Mouse (Mus musculus) CD8-positive naive resting alpha-beta T cell, adult 57 days (primary cell): ENCODE measurements around the gene Card9. TPM values are rescaled to one million over a fixed set of nuclear protein-coding genes. Genes with fewer than 3 reads are reported as not detected.

Source experiments
- total RNA-seq: library from RNA; stranded (reverse); gene quantifications from one replicate; pipeline ENCODE4 v1.2.4, GENCODE M21; 2023

Gene Card9
- 1.3 TPM for total RNA-seq

DNA sequence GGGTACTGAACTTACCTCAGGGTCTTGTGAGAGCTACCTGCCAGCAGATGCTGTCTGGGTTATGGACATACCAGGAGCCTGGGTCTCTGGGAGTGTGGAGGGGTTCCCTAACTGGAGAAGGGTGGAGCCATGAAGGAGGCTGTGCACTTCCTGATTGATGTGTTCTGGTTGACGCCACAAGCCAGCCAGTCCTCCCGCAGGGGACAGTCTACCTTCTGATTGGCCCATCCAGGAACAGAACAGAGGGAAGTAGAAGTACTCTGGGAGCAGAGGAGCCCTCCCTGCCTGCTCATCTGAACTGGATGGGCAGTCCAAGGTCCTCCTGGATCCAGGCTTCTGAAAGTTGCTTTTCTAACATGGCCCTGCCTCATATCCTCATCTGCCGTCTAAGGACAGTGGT, at the start of gene Card9:
Gene Card9, minus strand, starts transcription at position 147 of the 400 bp plus-strand sequence.

GRCm38 (mm10) chr2:26408515-26409356, 48.0 kb upstream of the Card9 start, which contains the start of gene Inpp5e:
Inpp5e (minus strand) TSS chr2:26409203.

DNA sequence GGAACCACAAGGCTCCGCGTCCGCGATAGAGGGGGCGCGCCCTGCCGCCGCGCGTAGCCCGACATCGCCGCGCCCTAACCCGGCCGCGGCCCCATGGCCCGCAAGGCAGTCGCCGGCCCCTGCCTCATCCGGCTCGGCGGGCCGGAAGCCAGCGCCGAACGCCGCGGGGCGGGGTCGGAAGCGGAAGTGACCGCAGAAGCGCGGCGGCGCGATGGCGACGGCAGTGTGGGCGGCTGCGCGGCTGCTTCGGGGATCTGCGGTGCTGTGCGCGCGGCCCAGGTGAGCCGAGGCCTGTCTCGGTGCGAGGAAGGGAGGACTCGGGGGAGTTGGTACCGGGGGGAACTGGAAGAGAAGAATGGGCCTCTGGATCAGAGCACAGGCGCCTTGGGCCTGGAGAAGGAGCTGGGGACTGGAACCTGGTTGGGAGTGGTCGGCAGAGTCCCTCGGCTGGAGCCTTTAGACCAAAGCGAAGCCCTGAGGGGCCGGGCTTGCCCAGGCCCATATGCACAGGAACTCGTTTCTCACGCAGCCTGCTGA, 28.5 kb upstream of the Card9 start, which contains the start of the genes Entr1 and Pmpca:
Gene Entr1, minus strand, starts transcription at position 163 of the 537 bp plus-strand sequence.
Gene Pmpca, plus strand, starts transcription at position 186 of the 537 bp plus-strand sequence.

GRCm38 (mm10) chr2:26380131-26380771, 19.5 kb upstream of the Card9 start, which contains the start of gene Snapc4:
Snapc4 (minus strand) TSS chr2:26380653.

GRCm38 (mm10) chr2:26351358-26352290, 9.1 kb downstream of the Card9 start, which contains the start of gene Dnlz:
Dnlz (minus strand) TSS chr2:26352110.

GRCm38 (mm10) chr2:26315072-26315924, 45.4 kb downstream of the Card9 start, which contains the start of gene Gpsm1:
Gpsm1 (plus strand) TSS chr2:26315515.

Other genes with a start within 250 kb of the Card9 start
- 7.5 TPM for gene Nacc2, start 237.7 kb downstream of the Card9 start, total RNA-seq
- not detected for gene Lhx3, start 152.6 kb downstream of the Card9 start, total RNA-seq
- 8.5 TPM for gene Qsox2, start 123.4 kb downstream of the Card9 start, total RNA-seq
- not detected for gene Ccdc187, start 66.4 kb downstream of the Card9 start, total RNA-seq
- 25.1 TPM for gene Gpsm1, start 45.4 kb downstream of the Card9 start, total RNA-seq
- gene Dnlz, start 8.8 kb downstream of the Card9 start, total RNA-seq = 6.6 TPM
- 105 TPM for gene Snapc4, start 19.7 kb upstream of the Card9 start, total RNA-seq
- gene Entr1, start 28.4 kb upstream of the Card9 start, total RNA-seq = 125 TPM
- 69.1 TPM for gene Pmpca, start 28.4 kb upstream of the Card9 start, total RNA-seq
- gene Inpp5e, start 48.3 kb upstream of the Card9 start, total RNA-seq = 28.0 TPM
- gene Sec16a, start 84.3 kb upstream of the Card9 start, total RNA-seq = 79.0 TPM
- 123 TPM for gene Notch1, start 155.7 kb upstream of the Card9 start, total RNA-seq
- gene Egfl7, start 219.1 kb upstream of the Card9 start, total RNA-seq = 3.5 TPM
- not detected for gene Gm20532, start 225.7 kb upstream of the Card9 start, total RNA-seq
- 11.7 TPM for gene Agpat2, start 243.5 kb upstream of the Card9 start, total RNA-seq